Mouse (Mus musculus): Measurements from ENCODE around the gene Hist1h2ao. TPM values are rescaled to one million over a fixed set of nuclear protein-coding genes. Genes with fewer than 3 reads are reported as not detected.
"Not testable (repeated sequence)": the region's sequence is repeated elsewhere in the genome, so short reads cannot be mapped to it uniquely, and the experiment has no call there.

Gene Hist1h2ao
- total RNA-seq, 1 experiment from 2014 or later, result 88.7 TPM

GRCm38 (mm10) chr13:21797163-21797562, 13.1 kb upstream of the Hist1h2ao start:
- ATAC-seq (ENCODE audit: extremely low read depth, insufficient number of reproducible peaks, low FRiP score, poor library complexity, severe bottlenecking), result 0 out of 2 replicates have a peak, but pooled peaks have one; percentile 34

DNA sequence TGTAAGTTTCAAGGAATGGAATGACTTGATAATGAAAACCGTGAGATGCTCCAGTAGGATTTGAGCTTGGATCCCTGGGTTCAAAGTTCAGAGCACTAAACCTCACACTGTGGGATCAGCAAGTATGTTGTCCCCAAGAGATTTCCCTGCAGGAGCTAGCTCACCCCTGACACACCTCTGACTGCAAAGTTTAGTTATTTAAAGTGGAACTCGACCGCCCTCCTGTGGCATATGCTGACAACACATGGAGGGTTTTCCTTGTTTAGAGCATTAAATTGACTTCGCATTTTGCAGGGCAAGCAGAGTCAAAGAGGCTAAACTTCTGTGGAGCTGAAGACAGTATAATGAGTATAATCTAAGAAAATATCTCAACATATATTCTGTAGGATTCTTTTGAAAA, 7.2 kb upstream of the Hist1h2ao start:
- ATAC-seq (ENCODE audit: extremely low read depth, insufficient number of reproducible peaks, low FRiP score, poor library complexity, severe bottlenecking), result peak; percentile 89

GRCm38 (mm10) chr13:21811074-21811473, 809 bp downstream of the Hist1h2ao start:
- ATAC-seq (ENCODE audit: extremely low read depth, insufficient number of reproducible peaks, low FRiP score, poor library complexity, severe bottlenecking), result not testable (repeated sequence)

DNA sequence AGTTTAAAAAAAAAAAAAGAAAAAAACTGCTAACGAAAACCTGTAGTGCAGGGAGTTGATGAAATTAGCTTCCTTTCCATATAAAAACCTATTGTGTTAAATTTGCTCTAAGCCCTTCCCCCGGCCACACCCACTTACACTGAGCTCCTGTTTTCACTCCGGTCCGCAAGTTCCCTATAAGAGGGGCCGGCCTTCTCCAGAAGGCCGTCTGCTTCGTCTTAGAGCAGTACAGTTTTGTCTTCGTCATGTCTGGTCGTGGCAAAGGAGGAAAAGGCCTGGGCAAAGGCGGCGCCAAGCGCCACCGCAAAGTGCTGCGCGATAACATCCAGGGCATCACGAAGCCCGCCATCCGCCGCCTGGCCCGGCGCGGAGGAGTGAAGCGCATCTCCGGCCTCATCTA, 1.3 kb downstream of the Hist1h2ao start, which contains the start of gene Hist1h4m:
TSS of gene Hist1h4m (plus strand) at position 208 of the 400 bp plus-strand sequence.
- ATAC-seq (ENCODE audit: extremely low read depth, insufficient number of reproducible peaks, low FRiP score, poor library complexity, severe bottlenecking), result peak; percentile 77

GRCm38 (mm10) chr13:21812092-21812491, 1.8 kb downstream of the Hist1h2ao start:
- not testable (repeated sequence) for ATAC-seq (ENCODE audit: extremely low read depth, insufficient number of reproducible peaks, low FRiP score, poor library complexity, severe bottlenecking)

- ATAC-seq (ENCODE audit: extremely low read depth, insufficient number of reproducible peaks, low FRiP score, poor library complexity, severe bottlenecking), result not testable (repeated sequence)
Measured at GRCm38 (mm10) chr13:21820082-21820890, 10.0 kb downstream of the Hist1h2ao start.

- ATAC-seq (ENCODE audit: extremely low read depth, insufficient number of reproducible peaks, low FRiP score, poor library complexity, severe bottlenecking), result no peak
Measured at GRCm38 (mm10) chr13:21828511-21828910, 18.2 kb downstream of the Hist1h2ao start.

DNA sequence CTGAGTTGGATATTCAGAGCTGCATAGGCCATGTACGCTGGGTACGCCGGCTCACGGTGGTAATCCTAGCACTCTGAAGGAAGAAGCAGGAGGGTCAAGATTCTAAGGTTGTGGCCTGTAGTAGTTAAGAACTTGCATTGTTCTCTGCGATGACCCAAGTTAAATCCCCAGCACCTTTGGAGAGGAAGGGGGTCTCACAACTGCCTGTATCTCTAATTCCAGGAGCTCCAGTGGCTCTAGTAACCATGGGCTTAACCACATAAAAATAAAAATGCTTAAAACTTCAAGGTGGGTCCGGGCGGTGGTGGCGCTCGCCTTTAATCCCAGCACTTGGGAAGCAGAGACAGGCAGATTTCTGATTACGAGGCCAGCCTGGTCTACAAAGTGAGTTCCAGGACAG, 20.1 kb downstream of the Hist1h2ao start:
- no peak for ATAC-seq (ENCODE audit: extremely low read depth, insufficient number of reproducible peaks, low FRiP score, poor library complexity, severe bottlenecking)

- ATAC-seq (ENCODE audit: extremely low read depth, insufficient number of reproducible peaks, low FRiP score, poor library complexity, severe bottlenecking), result peak; percentile 69
Measured at GRCm38 (mm10) chr13:21831418-21832394, 21.4 kb downstream of the Hist1h2ao start, which contains the start of gene Hist1h4n. Hist1h4n (minus strand) TSS chr13:21832196.

- peak; percentile 92 for ATAC-seq (ENCODE audit: extremely low read depth, insufficient number of reproducible peaks, low FRiP score, poor library complexity, severe bottlenecking)
Measured at GRCm38 (mm10) chr13:21833461-21833860, 23.2 kb downstream of the Hist1h2ao start, which contains the start of the genes Hist1h2ap and Hist1h2br. Hist1h2ap (minus strand) TSS chr13:21833507. Hist1h2br (plus strand) TSS chr13:21833743.

GRCm38 (mm10) chr13:21840508-21840907, 30.2 kb downstream of the Hist1h2ao start:
- peak; percentile 86 for ATAC-seq (ENCODE audit: extremely low read depth, insufficient number of reproducible peaks, low FRiP score, poor library complexity, severe bottlenecking)

DNA sequence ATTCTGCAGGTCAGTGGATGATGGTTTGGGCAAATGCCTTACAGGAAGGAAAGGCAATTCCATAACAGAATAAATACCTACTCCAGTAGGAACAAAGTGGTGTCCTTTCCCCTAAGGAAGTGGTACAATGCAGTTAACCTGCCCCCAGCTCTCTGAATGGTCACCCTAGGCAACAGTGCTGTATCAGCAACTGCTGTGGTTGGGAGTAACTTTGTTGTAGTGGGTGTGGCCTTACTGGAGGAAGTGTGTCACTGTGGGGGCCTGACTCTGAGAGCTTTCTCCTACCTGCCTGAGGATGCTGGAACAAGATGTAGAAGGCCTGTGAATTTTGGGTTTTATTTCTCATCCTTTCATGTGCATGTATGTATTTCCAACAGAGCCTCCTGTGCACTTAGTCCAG, 36.1 kb downstream of the Hist1h2ao start:
- ATAC-seq (ENCODE audit: extremely low read depth, insufficient number of reproducible peaks, low FRiP score, poor library complexity, severe bottlenecking), result 0 out of 2 replicates have a peak, but pooled peaks have one; percentile 36

- no peak for ATAC-seq (ENCODE audit: extremely low read depth, insufficient number of reproducible peaks, low FRiP score, poor library complexity, severe bottlenecking)
Measured at GRCm38 (mm10) chr13:21847883-21848282, 37.6 kb downstream of the Hist1h2ao start.

GRCm38 (mm10) chr13:21850696-21851095, 40.4 kb downstream of the Hist1h2ao start:
- not testable (repeated sequence) for ATAC-seq (ENCODE audit: extremely low read depth, insufficient number of reproducible peaks, low FRiP score, poor library complexity, severe bottlenecking)

GRCm38 (mm10) chr13:21852215-21852945, 42.1 kb downstream of the Hist1h2ao start:
- ATAC-seq (ENCODE audit: extremely low read depth, insufficient number of reproducible peaks, low FRiP score, poor library complexity, severe bottlenecking), result no peak

GRCm38 (mm10) chr13:21855146-21855545, 44.9 kb downstream of the Hist1h2ao start:
- ATAC-seq (ENCODE audit: extremely low read depth, insufficient number of reproducible peaks, low FRiP score, poor library complexity, severe bottlenecking), result no peak

GRCm38 (mm10) chr13:21855698-21856162, 45.5 kb downstream of the Hist1h2ao start:
- no peak for ATAC-seq (ENCODE audit: extremely low read depth, insufficient number of reproducible peaks, low FRiP score, poor library complexity, severe bottlenecking)
